Mouse (Mus musculus): ENCODE data around the gene Ppp6r3. TPM values are rescaled to one million over a fixed set of nuclear protein-coding genes. Genes with fewer than 3 reads are reported as not detected.
"Not testable (repeated sequence)": the region's sequence is repeated elsewhere in the genome, so short reads cannot be mapped to it uniquely, and the experiment has no call there.

Ppp6r3 gene
- polyA plus RNA-seq, 1 experiment from 2014 or later, result 41.3 TPM

GRCm38 (mm10) chr19:3542591-3542990 lies 33.0 kb downstream of the Ppp6r3 start:
- H3K27ac ChIP-seq, result no peak overlapping the region
- H3K27me3 ChIP-seq, result no peaks in the 10 kb centered on the region
- ATAC-seq (replicated peaks; ENCODE audit: insufficient number of reproducible peaks, insufficient read depth, low FRiP score, low read depth), result no peak
- H3K4me2 ChIP-seq, result no peak overlapping the region
- H3K9me3 ChIP-seq (replicated peaks), result no peaks in the 10 kb centered on the region
- peaks cover 12% of the 10 kb centered on the region for H3K4me1 ChIP-seq (replicated peaks)
- H3K36me3 ChIP-seq, result 0 out of 2 replicates have a peak, but pooled peaks cover 4% of the 10 kb centered on the region
- no peak overlapping the region for H3K9ac ChIP-seq
- H3K4me3 ChIP-seq, result no peak overlapping the region
- WGBS, result 89% methylated on average over 4 of the region's 4 CpGs

GRCm38 (mm10) chr19:3540997-3541396 lies 34.6 kb downstream of the Ppp6r3 start:
- Histone ChIP-seq H3K4me3 (no peak overlapping the region), H3K4me2 (no peak overlapping the region), H3K9ac (no peak overlapping the region), H3K36me3 (0 out of 2 replicates have a peak, but pooled peaks cover 4% of the 10 kb centered on the region), H3K27ac (no peak overlapping the region), H3K4me1 (replicated peaks) (peaks cover 8% of the 10 kb centered on the region), H3K27me3 (no peaks in the 10 kb centered on the region), H3K9me3 (replicated peaks) (no peaks in the 10 kb centered on the region)
- no peak for ATAC-seq (replicated peaks; ENCODE audit: insufficient number of reproducible peaks, insufficient read depth, low FRiP score, low read depth)
- WGBS, result 90% methylated on average over 5 of the region's 5 CpGs

GRCm38 (mm10) chr19:3540254-3540653 lies 35.3 kb downstream of the Ppp6r3 start:
- no peak overlapping the region for H3K4me3 ChIP-seq
- no peak overlapping the region for H3K4me2 ChIP-seq
- no peak for ATAC-seq (replicated peaks; ENCODE audit: insufficient number of reproducible peaks, insufficient read depth, low FRiP score, low read depth)
- no peaks in the 10 kb centered on the region for H3K9me3 ChIP-seq (replicated peaks)
- H3K27me3 ChIP-seq, result no peaks in the 10 kb centered on the region
- no peak overlapping the region for H3K27ac ChIP-seq
- 88% methylated on average over 2 of the region's 2 CpGs for WGBS
- 0 out of 2 replicates have a peak, but pooled peaks cover 4% of the 10 kb centered on the region for H3K36me3 ChIP-seq
- peaks cover 8% of the 10 kb centered on the region for H3K4me1 ChIP-seq (replicated peaks)
- no peak overlapping the region for H3K9ac ChIP-seq

- no peaks in the 10 kb centered on the region for H3K27me3 ChIP-seq
- H3K4me3 ChIP-seq, result no peak overlapping the region
- H3K27ac ChIP-seq, result no peak overlapping the region
- H3K9ac ChIP-seq, result no peak overlapping the region
- 0 out of 2 replicates have a peak, but pooled peaks cover 4% of the 10 kb centered on the region for H3K36me3 ChIP-seq
- H3K9me3 ChIP-seq (replicated peaks), result no peaks in the 10 kb centered on the region
- H3K4me1 ChIP-seq (replicated peaks), result peaks cover 14% of the 10 kb centered on the region
- no peak for ATAC-seq (replicated peaks; ENCODE audit: insufficient number of reproducible peaks, insufficient read depth, low FRiP score, low read depth)
- WGBS, result 85% methylated on average over 5 of the region's 5 CpGs
- H3K4me2 ChIP-seq, result no peak overlapping the region
Measured at GRCm38 (mm10) chr19:3539456-3539855, 36.1 kb downstream of the Ppp6r3 start.

GRCm38 (mm10) chr19:3537658-3538057 lies 37.9 kb downstream of the Ppp6r3 start:
- no peak for ATAC-seq (replicated peaks; ENCODE audit: insufficient number of reproducible peaks, insufficient read depth, low FRiP score, low read depth)
- no peaks in the 10 kb centered on the region for H3K36me3 ChIP-seq
- no peaks in the 10 kb centered on the region for H3K27me3 ChIP-seq
- H3K4me1 ChIP-seq (replicated peaks), result peaks cover 18% of the 10 kb centered on the region
- no peak overlapping the region for H3K9ac ChIP-seq
- 98% methylated on average over 6 of the region's 6 CpGs for WGBS
- no peak overlapping the region for H3K27ac ChIP-seq
- no peaks in the 10 kb centered on the region for H3K9me3 ChIP-seq (replicated peaks)
- no peak overlapping the region for H3K4me3 ChIP-seq
- H3K4me2 ChIP-seq, result no peak overlapping the region

- Histone ChIP-seq H3K36me3 (no peaks in the 10 kb centered on the region), H3K27ac (no peak overlapping the region), H3K27me3 (no peaks in the 10 kb centered on the region), H3K9ac (no peak overlapping the region), H3K4me1 (replicated peaks) (peaks cover 20% of the 10 kb centered on the region), H3K9me3 (replicated peaks) (no peaks in the 10 kb centered on the region), H3K4me2 (no peak overlapping the region), H3K4me3 (no peak overlapping the region)
- no peak for ATAC-seq (replicated peaks; ENCODE audit: insufficient number of reproducible peaks, insufficient read depth, low FRiP score, low read depth)
- WGBS, result 62% methylated on average over 3 of the region's 3 CpGs
Measured at GRCm38 (mm10) chr19:3534945-3535344, 40.6 kb downstream of the Ppp6r3 start.

GRCm38 (mm10) chr19:3533266-3533966 lies 42.1 kb downstream of the Ppp6r3 start:
- H3K36me3 ChIP-seq; H3K9me3 ChIP-seq (replicated peaks); H3K27me3 ChIP-seq; H3K4me2 ChIP-seq; H3K9ac ChIP-seq; ATAC-seq (replicated peaks; ENCODE audit: insufficient number of reproducible peaks, insufficient read depth, low FRiP score, low read depth); H3K27ac ChIP-seq; H3K4me3 ChIP-seq: not testable (repeated sequence)
- peaks cover 26% of the 10 kb centered on the region for H3K4me1 ChIP-seq (replicated peaks)
- 71% methylated on average over 12 of the region's 12 CpGs for WGBS

GRCm38 (mm10) chr19:3532717-3533260 lies 42.8 kb downstream of the Ppp6r3 start:
- Histone ChIP-seq H3K9me3 (replicated peaks) (no peaks in the 10 kb centered on the region), H3K27ac (no peak overlapping the region), H3K4me2 (no peak overlapping the region), H3K4me1 (replicated peaks) (peaks cover 26% of the 10 kb centered on the region), H3K4me3 (no peak overlapping the region), H3K36me3 (no peaks in the 10 kb centered on the region), H3K27me3 (no peaks in the 10 kb centered on the region), H3K9ac (no peak overlapping the region)
- WGBS, result 94% methylated on average over 14 of the region's 14 CpGs
- no peak for ATAC-seq (replicated peaks; ENCODE audit: insufficient number of reproducible peaks, insufficient read depth, low FRiP score, low read depth)

GRCm38 (mm10) chr19:3529781-3530180 lies 45.8 kb downstream of the Ppp6r3 start:
- WGBS, result 75% methylated on average over 3 of the region's 3 CpGs
- no peak overlapping the region for H3K27ac ChIP-seq
- no peaks in the 10 kb centered on the region for H3K27me3 ChIP-seq
- peaks cover 21% of the 10 kb centered on the region for H3K4me1 ChIP-seq (replicated peaks)
- H3K9ac ChIP-seq, result no peak overlapping the region
- H3K9me3 ChIP-seq (replicated peaks), result no peaks in the 10 kb centered on the region
- H3K4me2 ChIP-seq, result no peak overlapping the region
- no peak for ATAC-seq (replicated peaks; ENCODE audit: insufficient number of reproducible peaks, insufficient read depth, low FRiP score, low read depth)
- H3K36me3 ChIP-seq, result peaks cover 19% of the 10 kb centered on the region
- no peak overlapping the region for H3K4me3 ChIP-seq

- H3K4me1 ChIP-seq (replicated peaks), result peaks cover 9% of the 10 kb centered on the region
- WGBS, result 82% methylated on average over 4 of the region's 4 CpGs
Measured at GRCm38 (mm10) chr19:3528646-3529045, 46.9 kb downstream of the Ppp6r3 start.

GRCm38 (mm10) chr19:3527531-3527930 lies 48.0 kb downstream of the Ppp6r3 start:
- ATAC-seq (replicated peaks; ENCODE audit: insufficient number of reproducible peaks, insufficient read depth, low FRiP score, low read depth), result no peak
- 94% methylated on average over 4 of the region's 4 CpGs for WGBS
- H3K4me3 ChIP-seq, result no peak overlapping the region
- H3K9me3 ChIP-seq (replicated peaks), result no peaks in the 10 kb centered on the region
- H3K9ac ChIP-seq, result no peak overlapping the region
- H3K4me2 ChIP-seq, result no peak overlapping the region
- H3K27ac ChIP-seq, result no peak overlapping the region
- no peaks in the 10 kb centered on the region for H3K27me3 ChIP-seq
- peaks cover 8% of the 10 kb centered on the region for H3K4me1 ChIP-seq (replicated peaks)
- peaks cover 19% of the 10 kb centered on the region for H3K36me3 ChIP-seq

More at GRCm38 (mm10) chr19:3528646-3529045, 46.9 kb downstream of the Ppp6r3 start:
- no peak for ATAC-seq (replicated peaks; ENCODE audit: insufficient number of reproducible peaks, insufficient read depth, low FRiP score, low read depth)
- no peaks in the 10 kb centered on the region for H3K27me3 ChIP-seq
- H3K27ac ChIP-seq, result no peak overlapping the region
- H3K4me2 ChIP-seq, result no peak overlapping the region
- H3K36me3 ChIP-seq, result peaks cover 19% of the 10 kb centered on the region
- H3K4me3 ChIP-seq, result no peak overlapping the region
- no peaks in the 10 kb centered on the region for H3K9me3 ChIP-seq (replicated peaks)
- H3K9ac ChIP-seq, result no peak overlapping the region
